Mouse (Mus musculus) neutrophil, adult 5-6 weeks (primary cell): ENCODE measurements around the gene Hmga2. TPM values are rescaled to one million over a fixed set of nuclear protein-coding genes. Genes with fewer than 3 reads are reported as not detected.

Experiments
- ATAC-seq: fragments of 151-379, 151-347 bp; 2 replicates; pipeline ENCODE4 v1.8.0; 2017; ENCODE audit warnings: mild to moderate bottlenecking, moderate TSS enrichment; ENCODE audit not compliant: insufficient number of reproducible peaks, poor library complexity, low FRiP score, severe bottlenecking; ENCODE audit errors: extremely low read depth
- total RNA-seq: library from RNA; stranded (forward); fragments of 200-1000 nt; gene quantifications from 2 replicates; pipeline ENCODE4 v1.2.3, GENCODE M21; 2017

The Hmga2 gene
- 0.23 TPM in 1 of 2 replicates, not detected in the other for total RNA-seq

DNA sequence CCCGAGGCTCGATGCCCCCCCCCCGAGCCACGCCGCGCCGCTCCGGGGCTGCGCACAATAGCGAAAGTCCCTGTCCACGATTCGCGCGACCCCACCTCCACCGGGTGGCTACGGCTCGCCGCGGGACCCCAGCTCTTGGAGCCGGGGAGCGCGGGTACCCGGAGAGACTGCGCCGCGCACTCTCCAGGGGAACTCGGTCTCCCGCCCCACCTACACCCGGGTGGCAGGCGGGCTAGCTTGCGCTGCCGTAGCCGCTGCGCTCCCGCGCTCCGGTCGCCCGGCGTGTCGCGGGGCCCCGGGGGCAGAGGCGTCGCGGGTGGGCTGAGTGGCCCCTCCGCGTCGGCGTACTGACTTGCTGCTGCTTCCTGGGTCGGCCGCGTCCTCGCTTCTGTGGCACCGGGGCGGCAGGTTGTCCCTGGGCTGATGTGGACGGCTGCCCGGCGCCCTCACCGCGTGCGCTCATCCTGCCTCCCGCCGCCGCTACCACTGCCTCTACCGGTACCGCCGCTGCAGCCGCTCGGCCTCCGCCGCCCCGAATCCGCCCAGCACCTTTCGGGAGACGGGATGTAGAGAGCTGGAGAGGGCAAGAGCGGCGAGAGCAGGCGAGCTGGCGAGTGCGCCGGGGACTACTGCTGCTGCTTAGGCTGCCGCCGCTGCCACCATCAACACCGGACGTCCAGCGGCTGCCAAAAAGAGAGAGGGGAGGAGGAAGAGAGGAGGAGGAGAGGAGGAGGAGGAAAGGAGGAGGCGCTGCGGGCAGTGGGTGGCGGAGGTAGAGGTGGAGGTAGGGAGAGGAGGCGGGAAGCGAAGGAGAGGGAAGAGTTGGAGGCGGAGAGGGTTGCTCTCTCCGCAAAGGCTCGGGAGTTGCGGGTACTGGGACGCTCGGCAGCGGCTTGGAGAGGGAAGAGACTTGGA lies at the start of gene Hmga2:
Hmga2 (minus strand) TSS at position 869 of the 915 bp plus-strand sequence.
- no peak for ATAC-seq

DNA sequence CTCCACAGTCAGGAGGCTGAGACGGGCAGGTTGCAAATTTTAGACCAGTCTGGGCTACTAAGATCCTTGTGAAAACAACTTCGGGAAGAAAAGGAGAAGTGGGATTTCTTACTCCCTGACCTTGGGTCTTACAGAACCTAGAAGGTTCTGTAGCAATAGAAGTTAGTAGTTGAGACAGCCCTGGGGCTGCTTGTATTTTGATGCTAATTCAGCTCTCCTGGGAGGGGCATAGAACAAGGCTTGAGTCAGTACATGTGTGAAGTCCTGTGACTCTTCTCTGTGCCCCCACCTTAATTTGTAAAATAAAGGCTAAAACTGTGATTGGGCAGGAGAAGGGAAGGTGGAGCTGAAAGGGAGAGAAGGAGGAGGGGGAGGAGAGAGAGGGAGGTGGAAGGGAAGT lies 46.7 kb upstream of the Hmga2 start:
- no peak for ATAC-seq

DNA sequence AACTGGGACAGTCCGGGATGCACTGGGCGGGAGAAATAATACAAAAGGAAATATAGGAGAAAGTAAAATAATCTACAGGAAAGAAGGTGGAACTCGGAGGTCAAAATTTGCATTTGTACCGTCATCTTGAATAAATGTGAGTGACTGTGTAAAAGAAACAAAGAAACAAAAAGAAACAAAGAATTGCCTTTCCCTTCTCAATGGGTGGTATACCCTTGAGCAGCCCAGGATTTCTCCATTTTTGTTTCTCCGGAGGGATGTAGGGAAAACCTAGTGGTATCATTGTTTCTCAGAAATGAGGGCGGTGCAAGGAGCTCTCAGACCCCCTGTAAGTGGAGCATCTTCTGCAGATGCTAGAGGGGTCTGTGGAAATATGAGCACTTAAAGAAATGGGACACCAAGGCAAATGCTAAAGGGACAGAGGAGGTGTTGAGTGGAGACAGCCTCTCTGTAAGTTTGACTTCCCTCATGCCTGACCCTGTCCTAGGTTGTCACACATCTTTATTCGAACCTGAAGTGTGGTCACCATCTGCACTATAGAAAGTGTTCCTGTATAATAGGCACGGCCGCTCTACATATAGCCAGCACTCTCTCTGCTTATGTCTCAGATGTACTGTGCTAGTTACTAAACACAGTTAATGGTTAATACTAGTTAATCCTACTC lies 45.8 kb upstream of the Hmga2 start:
- ATAC-seq = no peak

DNA sequence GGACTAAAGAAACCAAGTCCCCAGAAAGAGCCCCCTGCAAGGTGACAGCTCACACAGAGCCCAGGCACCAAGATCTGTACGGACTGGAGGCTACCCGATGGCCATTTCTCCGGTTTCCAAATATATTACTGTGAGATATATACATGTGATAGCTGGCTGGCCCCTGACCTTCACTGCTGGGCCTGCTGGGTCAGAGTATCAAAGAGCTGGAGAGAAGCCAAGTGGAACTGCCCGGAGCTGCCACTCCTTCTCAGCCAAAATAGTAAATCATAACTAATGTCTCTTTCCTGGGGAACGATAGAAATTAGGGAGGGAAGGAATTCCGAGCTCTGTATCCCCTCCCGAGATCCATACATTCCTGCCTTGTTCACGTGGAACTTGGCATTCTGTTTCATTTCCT lies 40.0 kb upstream of the Hmga2 start:
- no peak for ATAC-seq

DNA sequence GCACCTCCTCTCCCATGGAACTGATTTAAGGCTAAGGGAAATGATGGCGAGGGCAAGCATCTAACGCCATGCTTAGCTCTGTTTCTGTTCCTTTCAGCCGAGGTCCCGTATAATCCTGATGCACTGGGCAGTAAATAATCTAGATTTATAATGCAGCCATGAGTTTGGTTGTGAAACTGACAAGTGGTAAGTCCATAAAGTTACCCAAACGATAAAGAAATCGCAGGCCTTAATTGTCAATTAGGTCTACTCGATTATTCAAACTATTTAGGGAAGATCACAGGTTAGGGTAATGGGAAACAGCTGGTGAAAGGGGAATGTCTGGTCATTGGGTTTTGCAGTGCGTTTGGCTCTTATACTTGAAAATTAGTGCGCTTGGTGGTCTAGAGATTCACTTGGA lies 37.5 kb upstream of the Hmga2 start:
- ATAC-seq = no peak

DNA sequence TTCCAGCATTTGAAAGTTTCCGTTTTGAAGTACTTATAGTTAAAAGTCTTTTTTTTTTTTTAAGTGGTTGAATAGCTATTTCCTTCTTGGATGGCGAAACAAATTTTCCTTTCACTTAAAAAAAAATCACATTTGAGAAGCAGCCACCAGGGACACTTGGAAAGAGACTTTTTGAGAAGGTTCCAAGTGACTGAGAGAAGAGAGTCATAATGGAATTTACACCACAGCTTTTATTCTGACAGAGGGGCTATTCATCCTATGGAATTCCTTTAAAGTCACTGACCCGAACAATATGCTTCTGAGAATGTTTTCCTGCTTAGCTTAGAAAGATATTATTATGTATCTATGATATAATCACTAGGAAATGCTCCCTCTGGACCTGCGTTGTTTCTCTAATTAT lies 36.7 kb upstream of the Hmga2 start:
- ATAC-seq = no peak

DNA sequence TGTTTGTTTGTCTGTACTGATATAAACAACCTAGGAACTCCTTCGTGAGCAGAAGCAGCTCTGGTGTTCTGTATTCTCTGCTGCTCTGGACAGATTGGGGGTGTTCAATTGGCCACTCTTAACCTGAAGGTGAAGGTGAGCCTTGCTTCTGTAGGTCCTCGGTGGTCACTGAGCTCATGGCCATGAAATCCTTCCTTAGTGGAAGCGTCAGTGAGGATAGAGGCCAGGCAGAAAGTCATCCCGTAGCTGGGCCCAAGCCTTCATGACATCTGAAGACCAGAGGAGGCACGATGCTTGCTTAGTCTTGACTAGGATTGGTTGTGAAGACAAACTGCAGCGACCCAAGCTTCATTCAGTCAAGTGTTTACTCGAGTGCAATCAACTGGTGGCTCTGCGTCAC lies 35.9 kb upstream of the Hmga2 start:
- no peak for ATAC-seq

DNA sequence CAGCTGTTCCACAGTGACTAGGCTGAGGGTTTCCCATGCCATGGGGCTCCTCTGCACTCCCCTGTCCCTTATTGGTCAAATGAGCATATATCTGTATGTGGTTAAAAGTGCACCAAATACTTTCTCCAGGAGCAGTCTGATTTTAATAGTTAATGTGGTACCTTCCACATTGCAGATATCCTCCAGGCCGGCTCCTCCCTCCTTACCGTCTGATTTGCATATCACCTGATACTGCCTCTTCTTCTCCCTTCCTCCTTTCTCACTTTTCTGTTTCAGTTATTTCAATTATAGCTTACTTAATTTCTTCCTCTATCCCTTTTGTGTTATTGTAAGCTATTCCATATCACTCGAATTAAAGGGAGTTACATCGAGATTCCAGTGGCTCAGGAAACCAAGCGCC lies 27.7 kb upstream of the Hmga2 start:
- ATAC-seq = no peak

DNA sequence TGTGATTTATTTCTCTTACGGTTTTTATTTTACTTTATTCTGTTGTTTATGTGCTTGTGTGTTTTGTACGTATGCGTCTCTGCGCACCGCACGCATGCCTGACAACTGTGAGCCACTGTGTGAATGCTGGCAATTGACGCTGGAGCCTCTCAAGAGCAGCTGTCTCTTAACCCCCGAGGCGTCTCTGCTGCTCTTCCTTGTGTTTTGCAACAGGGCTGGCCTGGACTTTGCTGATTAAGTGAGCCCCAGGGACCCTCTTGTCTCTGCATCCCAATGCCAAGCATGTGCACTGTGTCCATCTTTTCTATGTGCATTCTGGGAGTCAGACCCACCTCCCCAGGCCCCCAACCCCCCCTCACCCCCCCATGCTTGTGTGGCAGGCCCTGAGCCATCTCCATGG lies 24.5 kb upstream of the Hmga2 start:
- no peak for ATAC-seq

DNA sequence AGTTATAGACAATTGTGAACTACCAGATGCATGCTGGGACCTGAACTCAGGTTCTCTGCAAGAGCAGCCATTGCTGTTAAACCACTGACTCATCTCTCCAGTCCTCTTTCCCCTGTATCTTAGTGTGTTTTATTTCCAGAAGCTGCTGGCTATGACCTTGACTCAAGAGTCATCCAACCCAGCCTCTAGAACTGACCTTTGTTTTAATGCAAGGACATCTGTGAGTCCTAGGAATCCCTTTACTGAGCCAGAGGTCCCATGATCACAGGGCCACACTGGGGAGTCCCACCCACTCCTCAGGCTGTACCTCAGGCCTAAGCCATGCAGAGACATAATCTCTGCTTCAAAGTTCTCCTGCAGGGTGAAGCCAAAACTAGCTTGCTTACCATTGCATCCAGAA lies 21.8 kb upstream of the Hmga2 start:
- no peak for ATAC-seq

DNA sequence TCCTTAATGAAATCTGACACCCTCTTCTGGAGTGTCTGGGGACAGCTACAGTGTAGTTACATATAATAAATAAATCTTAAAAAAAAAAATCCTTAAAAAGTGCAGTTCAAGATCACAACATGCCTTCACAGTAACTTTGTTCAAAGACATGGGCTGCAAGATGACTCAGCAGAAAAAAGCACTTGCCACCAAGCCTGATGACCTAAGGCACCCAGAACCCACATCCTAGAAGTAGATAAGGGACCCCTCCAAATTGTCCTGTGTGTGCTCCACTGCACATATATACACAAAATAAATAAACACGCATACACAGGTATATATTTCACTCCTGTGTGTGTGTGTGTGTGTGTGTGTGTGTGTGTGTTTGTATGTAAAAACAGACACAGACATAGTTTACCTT lies 18.4 kb upstream of the Hmga2 start:
- ATAC-seq = no peak

DNA sequence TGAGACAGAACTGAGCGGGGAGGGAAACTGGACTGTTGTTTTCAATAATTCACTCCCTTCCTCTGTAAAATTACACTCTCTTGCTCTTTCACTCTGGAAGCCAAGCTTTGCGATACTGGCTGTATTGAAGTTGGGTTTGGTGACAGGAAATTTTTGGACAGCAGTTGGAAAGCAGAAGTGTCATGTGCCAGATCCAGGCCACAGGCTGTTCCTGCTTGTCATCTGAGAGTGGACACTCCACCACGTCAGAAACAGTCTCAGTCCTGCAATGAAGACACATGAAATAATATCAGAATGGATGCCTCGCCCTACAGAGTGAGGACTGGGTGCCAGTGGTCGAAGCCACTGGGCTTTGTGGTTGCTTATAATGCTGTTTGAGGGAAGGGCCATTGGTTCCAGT lies 15.2 kb upstream of the Hmga2 start:
- ATAC-seq = no peak

DNA sequence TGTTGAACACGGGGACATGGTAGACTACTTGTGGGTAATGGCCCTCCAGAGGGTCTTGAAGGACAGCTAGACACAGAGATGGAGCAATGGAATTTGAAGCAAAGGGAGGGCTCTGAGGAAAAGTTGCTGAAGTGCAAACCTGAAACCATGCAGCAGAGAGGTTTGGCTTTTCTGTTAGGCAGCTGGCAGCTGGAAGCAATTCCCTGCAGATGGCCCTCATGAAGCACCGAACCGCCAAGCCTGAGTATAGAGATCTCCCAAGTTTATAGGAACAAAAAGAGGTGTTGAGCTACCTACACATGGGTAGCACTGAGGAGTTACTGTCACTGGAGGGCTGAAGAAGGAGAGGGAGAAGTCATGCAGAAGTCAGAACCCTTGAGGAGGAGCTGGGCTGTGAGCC lies 13.3 kb upstream of the Hmga2 start:
- no peak for ATAC-seq

DNA sequence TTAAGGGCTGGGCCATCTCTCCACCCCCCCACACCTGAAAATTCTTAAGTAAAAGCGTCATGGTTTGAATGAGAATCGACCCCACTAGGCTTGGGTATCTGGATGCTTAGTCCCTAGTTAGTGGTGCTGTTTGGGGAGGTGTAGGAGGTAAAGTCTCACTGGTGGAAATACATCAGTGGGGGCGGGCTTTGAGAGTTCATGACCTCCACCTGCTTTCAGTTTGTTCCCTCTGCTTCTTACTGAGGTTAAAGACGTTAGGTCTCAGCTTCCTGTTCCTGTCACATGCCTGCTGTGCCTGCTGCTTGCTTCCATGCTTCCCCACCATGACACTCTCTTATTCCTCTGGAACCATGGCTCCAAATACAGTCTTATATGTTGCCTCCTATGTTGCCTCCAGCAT lies 12.3 kb upstream of the Hmga2 start:
- ATAC-seq = no peak

DNA sequence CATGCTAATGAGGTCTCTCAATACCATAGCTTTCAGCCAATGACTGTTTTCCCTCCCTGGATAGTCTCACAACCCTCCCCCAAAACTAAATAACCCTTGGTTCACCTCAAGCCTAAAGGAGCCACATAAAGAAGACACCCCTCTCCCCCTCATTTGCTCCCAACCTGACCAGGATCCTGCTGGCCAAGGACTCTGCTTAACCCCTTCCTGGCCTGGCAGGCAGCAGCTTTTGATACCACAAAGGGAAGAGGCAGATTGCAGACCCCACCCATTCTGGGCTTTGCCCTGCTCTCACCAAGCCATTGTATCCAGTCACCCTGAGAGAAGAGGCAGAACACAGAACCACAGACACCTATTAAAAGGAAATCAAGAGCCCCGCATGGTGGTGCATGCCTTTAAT lies 11.6 kb upstream of the Hmga2 start:
- ATAC-seq = no peak

DNA sequence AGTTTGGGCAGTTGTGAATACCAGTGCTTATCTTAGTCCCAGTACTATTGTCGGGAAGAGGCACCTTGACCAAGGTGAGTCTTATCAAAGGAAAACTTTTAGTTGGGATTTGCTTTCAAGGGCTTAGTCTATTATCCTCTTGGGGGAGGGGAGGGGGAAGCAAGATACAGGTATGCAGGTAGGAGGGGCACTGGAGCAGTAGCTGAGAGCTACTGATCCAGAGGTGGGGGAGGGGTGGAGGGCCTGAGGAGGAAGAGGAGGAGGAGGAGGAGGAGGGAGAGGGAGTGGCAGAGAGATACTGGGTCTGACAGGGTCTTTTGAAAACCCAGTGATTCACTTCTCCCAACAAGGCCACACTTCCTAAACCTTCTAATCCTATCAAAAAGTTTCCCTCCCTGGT lies 9.2 kb upstream of the Hmga2 start:
- ATAC-seq = no peak

DNA sequence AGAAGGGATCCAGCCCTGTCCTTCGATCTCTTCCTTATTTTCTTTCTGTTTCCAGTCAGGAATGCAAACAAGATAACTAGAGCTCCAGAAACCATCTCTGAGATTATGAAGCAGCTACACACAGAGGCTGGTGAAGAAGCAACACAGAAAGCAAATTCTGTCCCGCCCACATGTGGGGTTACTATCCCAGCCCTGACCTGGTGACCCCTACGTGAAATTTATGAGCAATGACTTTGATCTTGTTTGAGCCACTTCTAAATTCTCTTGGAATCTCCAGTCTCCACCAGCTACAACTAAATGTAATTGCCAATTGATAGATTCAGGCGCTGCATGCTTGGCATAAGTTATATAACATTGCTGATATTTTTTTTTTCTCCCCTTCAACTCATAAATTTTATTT lies 7.9 kb upstream of the Hmga2 start:
- no peak for ATAC-seq

DNA sequence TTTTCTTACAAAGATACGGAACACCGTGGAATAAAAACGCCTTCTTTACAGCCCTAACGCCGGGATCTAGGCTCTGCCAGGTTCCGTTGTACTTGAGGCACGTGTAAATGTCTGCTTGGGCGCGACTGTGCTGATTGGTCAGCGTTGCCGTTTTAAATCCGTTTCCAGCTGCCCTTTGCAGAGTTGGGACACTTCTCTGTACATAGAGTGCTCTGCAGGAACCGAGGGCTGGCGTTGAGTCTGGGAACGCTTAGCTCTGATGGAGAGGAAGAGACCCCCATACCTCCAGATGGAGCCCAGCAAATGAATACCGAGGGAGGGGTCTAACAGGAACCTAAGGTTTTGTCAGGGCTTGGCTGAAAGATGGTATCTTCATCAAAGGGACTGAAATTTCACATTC lies 1.9 kb upstream of the Hmga2 start:
- ATAC-seq = no peak

DNA sequence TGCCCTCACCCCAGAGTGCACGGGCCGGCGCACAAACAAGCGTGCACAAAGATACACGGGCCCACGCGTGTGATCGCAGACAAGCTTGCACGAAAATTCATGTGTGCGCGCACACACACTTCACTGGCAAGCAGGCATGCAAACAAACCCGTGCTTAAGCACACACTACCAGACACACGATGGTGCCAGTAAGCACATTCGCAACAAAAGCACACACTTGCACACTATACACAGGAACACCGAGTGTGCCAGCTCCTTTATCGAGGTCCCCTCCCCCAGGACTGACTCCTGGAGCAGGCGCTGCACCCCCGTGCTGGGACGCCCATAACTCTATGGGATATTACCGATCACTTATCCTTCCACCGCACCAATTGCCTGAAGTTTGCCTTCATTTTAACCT lies 1.2 kb upstream of the Hmga2 start:
- no peak for ATAC-seq

DNA sequence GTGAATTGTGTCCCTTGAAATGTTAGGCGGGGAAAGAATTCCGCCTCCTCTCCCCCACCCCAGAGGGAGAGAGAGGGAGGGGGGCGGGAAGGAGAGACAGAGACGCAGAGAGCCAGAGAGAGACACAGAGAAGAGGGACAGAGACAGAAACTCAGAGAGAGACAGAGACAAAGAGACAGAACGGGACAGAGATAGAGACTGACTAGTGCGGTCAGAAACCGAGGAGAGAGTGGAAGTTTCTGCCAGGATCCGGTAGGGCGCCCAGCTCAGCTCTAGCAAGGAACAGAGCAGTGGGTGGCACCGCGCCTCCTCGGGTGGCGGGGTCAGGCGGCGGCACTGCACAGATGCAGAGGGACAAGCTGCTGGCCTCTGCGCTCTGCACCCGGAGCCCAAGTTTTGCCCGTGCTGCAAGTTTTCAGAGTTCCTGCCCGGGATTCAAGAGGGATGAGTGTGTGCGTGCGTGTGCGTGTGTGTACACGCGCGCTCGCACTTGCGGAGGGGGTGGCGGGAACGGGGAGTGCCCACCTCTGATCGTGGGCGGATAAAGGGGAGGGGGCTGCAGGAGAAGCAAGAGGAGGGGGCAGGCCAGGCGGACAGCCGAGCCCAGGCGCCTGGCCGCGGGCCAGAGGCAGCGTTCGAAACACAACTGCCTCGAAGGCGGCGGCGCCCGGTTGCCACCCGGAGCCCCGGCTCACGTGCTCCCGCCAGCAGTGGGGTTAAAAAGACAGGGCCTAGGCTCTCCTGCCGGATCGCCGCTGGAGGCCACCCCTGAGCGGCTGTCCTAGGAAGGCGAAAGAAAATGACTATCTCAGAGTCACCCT lies 457 bp upstream of the Hmga2 start:
- no peak for ATAC-seq
